Mouse (Mus musculus) gastrocnemius, adult 2 months (tissue): Measurements from ENCODE around the gene Olfr771. TPM values are rescaled to one million over a fixed set of nuclear protein-coding genes. Genes with fewer than 3 reads are reported as not detected.
"Not testable (repeated sequence)": the region's sequence is repeated elsewhere in the genome, so short reads cannot be mapped to it uniquely, and the experiment has no call there.

Experiments
- DNase-seq: peaks from one replicate; pipeline ENCODE4 v3.0.0; 2022
- H3K27ac ChIP-seq: fragments of 200-600 bp; 2 replicates; pipeline ENCODE4 v1.8.1; 2022; ENCODE audit warnings: mild to moderate bottlenecking
- H3K4me3 ChIP-seq: fragments of 200-600 bp; 2 replicates; pipeline ENCODE4 v1.8.1; 2022; ENCODE audit warnings: mild to moderate bottlenecking, moderate library complexity
- CTCF ChIP-seq: fragments of 200-600 bp; IDR thresholded peaks from 2 replicates; pipeline ENCODE4 v1.8.1; 2022; ENCODE audit warnings: antibody characterized with exemption, mild to moderate bottlenecking, moderate library complexity
- intact Hi-C: fragments of 180-260 bp; cut with DNase I; formaldehyde crosslinking; loops from one replicate; pipeline ENCODE4 v1.15.1; 2025
- long read RNA-seq, 2 experiments: library from polyadenylated mRNA; stranded (forward); transcript quantifications; one replicate each; pipeline ENCODE4 v2.0.0; 2021
- total RNA-seq, 2 experiments: library from RNA; stranded (reverse); gene quantifications; 2 replicates each; pipeline ENCODE4 v1.2.3; 2021

Olfr771 gene
- not detected for total RNA-seq
- long read RNA-seq, experiment 1, result 0 reads
- long read RNA-seq, experiment 2, result 0 reads

DNA sequence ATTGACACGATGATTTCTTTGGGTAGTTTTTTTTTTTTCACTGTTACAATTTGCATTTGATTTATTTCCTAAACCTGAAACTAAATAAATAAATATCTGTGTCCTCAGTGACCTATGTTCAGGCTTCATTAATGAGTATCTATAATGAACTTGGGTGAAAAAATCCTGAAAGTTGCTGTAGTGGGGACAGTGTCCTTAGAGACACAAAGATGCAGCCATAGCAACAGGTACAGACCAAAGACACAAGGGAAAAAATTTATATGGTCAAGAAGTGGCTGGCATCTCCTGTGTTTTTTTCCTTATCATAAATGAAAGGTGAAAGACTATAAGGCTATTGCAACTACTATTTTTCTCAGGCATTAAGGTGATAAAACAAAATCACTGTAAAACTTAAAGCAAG is at the start of gene Olfr771:
Gene Olfr771, minus strand, starts transcription at position 101 of the 400 bp plus-strand sequence.
- Histone ChIP-seq H3K27ac (no peak within 1 kb of the TSS), H3K4me3 (no peak within 1 kb of the TSS)
- no peak for TF ChIP-seq CTCF
- DNase-seq, result no peak
- intact Hi-C loops, result no loop called here

DNA sequence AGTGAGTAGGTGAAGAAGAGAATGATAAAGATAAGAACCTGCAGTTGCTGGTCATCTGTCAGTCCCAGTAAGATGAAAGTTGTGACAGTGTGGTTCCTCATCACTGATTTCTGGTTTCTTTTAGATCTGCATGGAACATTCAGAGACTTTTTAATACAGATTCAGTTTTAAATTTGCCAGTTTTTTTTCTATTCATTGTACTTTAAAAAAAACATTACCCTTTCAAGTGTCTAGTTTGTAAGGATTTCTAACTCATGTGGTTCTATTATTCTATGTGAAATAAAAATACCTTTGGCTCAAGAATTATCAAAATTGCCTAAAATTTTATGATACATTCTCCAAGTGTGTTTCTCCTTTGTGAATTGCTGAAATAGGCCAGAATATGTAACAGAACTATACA is 22.8 kb upstream of the Olfr771 start, which contains the start of gene Olfr773:
Gene Olfr773, minus strand, starts transcription at position 101 of the 400 bp plus-strand sequence.
- intact Hi-C loops, H3K27ac ChIP-seq, DNase-seq, H3K4me3 ChIP-seq: not testable (repeated sequence)

DNA sequence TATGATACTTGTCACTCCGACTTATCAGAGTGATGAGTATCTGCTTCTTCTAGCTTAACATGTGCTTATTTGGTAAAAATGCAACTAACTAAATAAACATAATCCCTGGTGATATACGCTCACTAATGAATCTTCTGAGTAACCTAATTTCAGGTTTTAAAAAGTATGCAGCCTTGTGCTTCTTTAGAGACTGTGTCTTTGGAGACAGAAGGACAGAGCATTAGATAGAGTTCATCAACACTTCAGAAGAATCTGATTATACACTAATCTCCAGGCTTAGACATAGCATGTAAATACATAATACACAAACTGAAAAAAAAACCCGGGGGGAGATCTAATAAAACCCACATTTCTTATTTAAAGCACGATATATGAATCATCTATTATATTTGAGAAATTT is 13.3 kb upstream of the Olfr771 start, which contains the start of gene Olfr772:
Gene Olfr772, minus strand, starts transcription at position 101 of the 400 bp plus-strand sequence.
- H3K27ac ChIP-seq, DNase-seq, intact Hi-C loops, H3K4me3 ChIP-seq: not testable (repeated sequence)

DNA sequence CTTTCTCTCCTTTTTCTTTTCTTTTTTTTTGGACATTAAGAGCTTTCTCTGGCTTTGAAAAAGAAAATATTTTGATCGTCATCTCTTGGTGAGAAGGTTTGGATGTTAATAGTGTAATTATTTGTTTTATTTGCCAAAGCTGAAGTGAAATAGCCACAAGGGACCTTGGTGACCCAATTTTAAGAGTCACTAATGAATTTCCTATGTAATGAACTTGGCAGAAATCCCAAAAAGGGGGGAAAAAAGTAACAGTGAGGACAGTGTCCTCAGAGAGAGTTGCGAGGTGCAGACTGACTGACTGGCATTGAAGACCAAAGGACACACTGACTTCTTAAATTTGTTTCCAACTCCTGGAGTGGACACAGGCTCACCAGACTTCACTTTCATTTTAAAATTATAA is 25.7 kb downstream of the Olfr771 start, which contains the start of gene Olfr770:
Gene Olfr770, minus strand, starts transcription at position 101 of the 400 bp plus-strand sequence.
- intact Hi-C loops, result no loop called here
- Histone ChIP-seq H3K4me3 (no peak within 1 kb of the TSS), H3K27ac (no peak within 1 kb of the TSS)
- no peak for TF ChIP-seq CTCF
- no peak for DNase-seq

DNA sequence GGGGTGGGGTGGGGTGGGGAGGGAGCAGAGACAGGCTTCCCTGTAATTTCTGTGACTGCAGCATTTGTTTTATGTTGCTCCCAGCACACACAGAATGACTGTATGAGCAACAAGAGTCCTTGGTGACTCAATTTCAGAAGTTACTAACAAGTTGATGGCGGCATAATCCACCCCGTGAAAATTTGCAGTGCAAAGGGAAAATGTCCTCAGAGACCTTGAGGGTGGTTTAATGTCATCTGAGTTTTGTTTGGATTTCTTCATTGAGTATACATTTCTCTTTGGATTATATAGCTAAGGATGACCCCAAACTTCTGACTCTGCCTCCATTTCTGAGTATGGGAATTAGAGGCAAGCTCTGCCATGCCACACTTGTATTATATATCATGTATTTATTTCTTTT is 46.8 kb downstream of the Olfr771 start, which contains the start of gene Olfr769:
Gene Olfr769, minus strand, starts transcription at position 101 of the 400 bp plus-strand sequence.
- TF ChIP-seq CTCF, result no peak
- intact Hi-C loops, result no loop called here

GRCm38 (mm10) chr10:129115146-129115545 is 49.4 kb downstream of the Olfr771 start:
- TF ChIP-seq CTCF, result no peak
- Histone ChIP-seq H3K4me3 (no peak overlapping the region), H3K27ac (no peak overlapping the region)
- DNase-seq, result no peak
- intact Hi-C loops, result no loop called here

More for the DNA sequence above, 46.8 kb downstream of the Olfr771 start, which contains the start of gene Olfr769:
- no peak for DNase-seq
- no peak within 1 kb of the TSS for H3K27ac ChIP-seq
- H3K4me3 ChIP-seq, result no peak within 1 kb of the TSS

Other genes starting within 250 kb of the Olfr771 start
- gene Rdh5, start 241.9 kb downstream of the Olfr771 start, total RNA-seq, result 1 to 10 TPM; 5.1 to 5.2 TPM
- 100 to 1,000 TPM; 137 to 169 TPM for gene Bloc1s1, start 240.7 kb downstream of the Olfr771 start, total RNA-seq
- 10 to 100 TPM; 58.4 to 72.9 TPM for gene Itga7, start 230.9 kb downstream of the Olfr771 start, total RNA-seq
- gene Mettl7b, start 203.8 kb downstream of the Olfr771 start, total RNA-seq, result not detected
- gene Olfr9, start 175.3 kb downstream of the Olfr771 start, total RNA-seq, result not detected
- gene Olfr763, start 154.0 kb downstream of the Olfr771 start, total RNA-seq, result not detected
- gene Olfr764-ps1, start 124.9 kb downstream of the Olfr771 start, total RNA-seq, result not detected
- gene Olfr765, start 114.8 kb downstream of the Olfr771 start, total RNA-seq, result not detected
- gene Olfr766-ps1, start 95.8 kb downstream of the Olfr771 start, total RNA-seq, result not detected
- gene Olfr767, start 81.8 kb downstream of the Olfr771 start, total RNA-seq, result not detected
- gene Olfr768, start 65.4 kb downstream of the Olfr771 start, total RNA-seq, result not detected
- gene Olfr769, start 46.9 kb downstream of the Olfr771 start, total RNA-seq, result not detected
- not detected for gene Olfr770, start 25.8 kb downstream of the Olfr771 start, total RNA-seq
- gene Olfr772, start 13.2 kb upstream of the Olfr771 start, total RNA-seq, result not detected
- not detected for gene Olfr773, start 22.7 kb upstream of the Olfr771 start, total RNA-seq
- gene Olfr774, start 71.5 kb upstream of the Olfr771 start, total RNA-seq, result not detected
- gene Olfr775, start 83.7 kb upstream of the Olfr771 start, total RNA-seq, result not detected
- gene Olfr776, start 94.4 kb upstream of the Olfr771 start, total RNA-seq, result not detected
- gene Olfr777, start 106.7 kb upstream of the Olfr771 start, total RNA-seq, result not detected
- gene Olfr780, start 153.4 kb upstream of the Olfr771 start, total RNA-seq, result not detected
- not detected for gene Olfr781, start 164.1 kb upstream of the Olfr771 start, total RNA-seq
- not detected for gene Olfr782, start 184.1 kb upstream of the Olfr771 start, total RNA-seq
- not detected for gene Olfr784, start 219.3 kb upstream of the Olfr771 start, total RNA-seq
- not detected for gene Olfr785, start 240.7 kb upstream of the Olfr771 start, total RNA-seq